Mouse (Mus musculus) lung, postnatal 0 days (tissue): Measurements from ENCODE around the gene Cadm4. TPM values are rescaled to one million over a fixed set of nuclear protein-coding genes. Genes with fewer than 3 reads are reported as not detected.
A peak's percentile ranks its signal among the peaks of the same experiment; 100 is the strongest.

Source experiments
- ATAC-seq: fragments of 200-750 bp; cut with Nextera tagmentation; 2 replicates; pipeline ENCODE4 v1.8.0; 2017; ENCODE audit warnings: moderate library complexity
- DNase-seq: peaks from one replicate; pipeline ENCODE4 v3.0.0-alpha.2; 2016; ENCODE audit warnings: low spot score
- H3K27ac ChIP-seq: fragments of 300-500 bp; sonication (generic); 2 replicates; pipeline ENCODE4 v1.5.1; 2014; ENCODE audit warnings: antibody characterized with exemption, mild to moderate bottlenecking, low read length, mixed read lengths
- H3K27me3 ChIP-seq: fragments of 300-500 bp; sonication (generic); replicated peaks from 2 replicates; pipeline ENCODE4 v1.6.1; 2014; ENCODE audit warnings: low read length, mixed read lengths; ENCODE audit not compliant: insufficient read depth
- H3K36me3 ChIP-seq: fragments of 300-500 bp; sonication (generic); 2 replicates; pipeline ENCODE4 v1.6.1; 2014; ENCODE audit warnings: low read length, mixed read lengths; ENCODE audit not compliant: insufficient read depth
- H3K4me1 ChIP-seq: fragments of 300-500 bp; sonication (generic); 2 replicates; pipeline ENCODE4 v1.6.1; 2014; ENCODE audit warnings: antibody characterized with exemption, low read depth, low read length, mixed read lengths; ENCODE audit not compliant: insufficient read depth
- H3K4me2 ChIP-seq: fragments of 300-500 bp; sonication (generic); replicated peaks from 2 replicates; pipeline ENCODE4 v1.6.1; 2014; ENCODE audit warnings: low read depth, mild to moderate bottlenecking, low read length, moderate library complexity, mixed read lengths
- H3K4me3 ChIP-seq: fragments of 300-500 bp; sonication (generic); 2 replicates; pipeline ENCODE4 v1.5.1; 2014; ENCODE audit warnings: low read depth, low read length
- H3K9ac ChIP-seq: fragments of 300-500 bp; sonication (generic); replicated peaks from 2 replicates; pipeline ENCODE4 v1.6.1; 2014; ENCODE audit warnings: low read depth, mild to moderate bottlenecking
- H3K9me3 ChIP-seq: fragments of 300-500 bp; sonication (generic); 2 replicates; pipeline ENCODE4 v1.6.1; 2016; ENCODE audit warnings: low read length, mixed read lengths
- CTCF ChIP-seq: IDR thresholded peaks from 2 replicates; pipeline ENCODE4 v1.5.1; 2016; ENCODE audit warnings: antibody characterized with exemption, mild to moderate bottlenecking
- EP300 ChIP-seq: IDR thresholded peaks from 2 replicates; pipeline ENCODE4 v1.6.1; 2016; ENCODE audit warnings: antibody characterized with exemption, mild to moderate bottlenecking, control low read depth
- WGBS: fragments of 180-500 bp; shearing (Covaris S2); extraction: QIAGEN DNeasy Blood & Tissue Kit; methylation state at CpG from one replicate; pipeline ENCODE4 v1.1.7; 2014; 5-methylcytosine and 5-hydroxymethylcytosine counted together
- polyA plus RNA-seq: library from polyadenylated mRNA; unstranded; fragments of >200 nt; fragmentation: Nextera tagmentation; extraction: Ambion mirVana; gene quantifications from 2 replicates; pipeline ENCODE4 v1.2.1, GENCODE M21; 2015

Cadm4 gene
- polyA plus RNA-seq, 1 experiment from 2014 or later = 1.7 TPM

DNA sequence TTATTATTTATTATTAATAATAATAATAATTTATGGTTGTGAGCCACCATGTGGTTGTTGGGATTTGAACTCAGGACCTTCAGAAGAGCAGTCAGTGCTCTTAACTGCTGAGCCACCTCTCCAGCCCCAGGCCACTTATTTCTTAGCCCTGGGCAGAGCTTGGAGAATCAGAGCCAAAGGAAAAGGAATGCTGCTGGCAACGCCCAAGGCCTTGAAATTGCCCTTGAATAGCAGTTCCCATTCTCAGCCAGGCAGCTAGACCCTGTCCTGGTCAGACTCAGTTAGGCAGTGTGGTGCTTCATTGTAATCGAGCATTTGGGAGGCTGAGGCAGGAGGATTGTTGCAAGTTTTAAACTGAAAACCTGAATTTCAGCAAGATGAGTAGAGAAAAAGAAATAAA is 27.6 kb upstream of the Cadm4 start:
- Histone ChIP-seq H3K4me1 (0 out of 2 replicates have a peak, but pooled peaks cover 3% of the 10 kb centered on the region), H3K4me3 (no peak overlapping the region), H3K9me3 (no peaks in the 10 kb centered on the region), H3K4me2 (no peak overlapping the region), H3K36me3 (no peaks in the 10 kb centered on the region), H3K9ac (no peak overlapping the region), H3K27me3 (no peaks in the 10 kb centered on the region), H3K27ac (no peak overlapping the region)
- TF ChIP-seq EP300 (no peak), CTCF (no peak)
- no peak for ATAC-seq
- 66% methylated on average over 2 of the region's 2 CpGs for WGBS
- DNase-seq = no peak

DNA sequence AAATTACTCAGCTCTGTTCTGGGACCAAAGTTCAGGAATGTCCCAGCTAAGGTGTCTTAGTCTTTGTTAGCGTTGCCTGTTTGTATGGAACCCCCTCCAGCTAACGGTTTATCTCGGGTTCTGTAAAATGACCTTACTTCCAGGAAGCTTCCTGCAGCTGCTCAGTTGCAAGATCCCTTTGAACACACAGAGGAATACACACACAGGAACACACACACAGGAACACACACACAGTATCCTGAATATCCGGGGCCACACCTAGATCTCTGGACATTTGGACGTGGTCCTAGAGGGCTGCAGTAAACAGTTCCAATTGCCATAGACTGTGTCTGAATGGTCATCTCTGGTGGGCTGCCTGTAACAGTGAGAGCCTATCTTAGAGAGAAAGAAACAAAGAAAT is 26.1 kb upstream of the Cadm4 start:
- Histone ChIP-seq H3K36me3 (no peaks in the 10 kb centered on the region), H3K4me2 (no peak overlapping the region), H3K4me3 (no peak overlapping the region), H3K9ac (no peak overlapping the region), H3K4me1 (0 out of 2 replicates have a peak, but pooled peaks cover 2% of the 10 kb centered on the region), H3K27me3 (no peaks in the 10 kb centered on the region), H3K9me3 (no peaks in the 10 kb centered on the region), H3K27ac (peak overlapping the region; percentile 47)
- ATAC-seq = peak; percentile 64
- TF ChIP-seq CTCF = no peak
- TF ChIP-seq EP300 = peak; percentile 89
- peak; percentile 59 for DNase-seq
- WGBS = 55% methylated on average over 5 of the region's 5 CpGs

DNA sequence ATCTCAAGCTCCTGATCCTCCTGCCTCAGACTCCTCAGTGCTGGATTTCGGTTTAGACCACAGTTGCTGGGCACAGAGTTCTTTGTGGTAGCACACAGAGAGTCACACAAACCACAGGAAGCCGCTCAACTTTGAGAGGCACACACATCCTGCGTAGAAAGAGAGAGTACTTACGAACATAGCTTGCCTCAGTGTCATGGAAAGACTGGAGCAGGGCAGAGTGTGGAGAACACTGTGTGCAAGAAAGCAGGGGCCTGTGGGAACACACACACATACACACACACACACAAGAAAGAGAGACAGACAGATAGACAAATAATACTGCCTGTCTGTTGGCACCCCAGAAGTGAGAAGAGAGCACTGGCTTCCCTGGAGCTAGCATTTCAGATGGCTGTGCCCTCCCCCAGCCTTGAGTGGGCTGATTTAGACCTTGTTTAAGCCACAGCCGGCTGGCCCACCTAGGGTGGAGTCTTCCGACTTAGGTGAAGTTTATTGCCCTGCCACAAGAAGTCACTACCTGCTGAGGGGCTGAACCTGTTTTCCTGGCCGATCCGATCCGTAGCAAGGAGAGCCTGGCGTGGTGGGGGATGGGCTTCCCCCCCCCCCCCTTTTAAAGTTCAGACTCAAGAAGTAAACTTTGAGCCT is 24.0 kb upstream of the Cadm4 start:
- no peak for ATAC-seq
- WGBS = 41% methylated on average over 10 of the region's 10 CpGs
- no peaks in the 10 kb centered on the region for H3K27me3 ChIP-seq
- H3K27ac ChIP-seq = peak overlapping the region; percentile 87
- no peak overlapping the region for H3K4me3 ChIP-seq
- TF ChIP-seq EP300 = peak; percentile 67
- 0 out of 2 replicates have a peak, but pooled peaks have one; percentile 8 for TF ChIP-seq CTCF
- no peak overlapping the region for H3K9ac ChIP-seq
- H3K36me3 ChIP-seq = no peaks in the 10 kb centered on the region
- no peak overlapping the region for H3K4me2 ChIP-seq
- no peaks in the 10 kb centered on the region for H3K9me3 ChIP-seq
- peak; percentile 50 for DNase-seq
- H3K4me1 ChIP-seq = peaks cover 7% of the 10 kb centered on the region

DNA sequence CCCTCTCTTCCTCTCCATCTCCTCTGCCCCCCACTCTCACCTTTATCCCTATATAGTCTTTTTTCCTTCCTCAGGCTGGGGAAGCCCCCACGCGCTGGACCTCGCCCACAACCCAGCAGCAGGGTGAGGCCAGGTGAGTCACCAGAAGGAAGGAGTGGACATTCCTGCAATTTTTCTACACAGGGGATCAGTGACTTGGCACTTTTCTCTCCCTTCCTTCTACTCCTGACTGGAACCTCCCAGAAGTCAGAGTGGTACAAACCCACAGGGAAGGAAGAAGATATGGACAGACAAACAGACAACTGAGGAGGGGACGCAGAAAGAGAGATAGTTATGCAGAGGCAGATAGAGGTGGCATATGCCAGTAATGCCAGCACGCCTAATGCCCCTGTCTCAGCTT is 22.4 kb upstream of the Cadm4 start:
- H3K4me2 ChIP-seq = 0 out of 2 replicates have a peak overlapping the region, but pooled peaks have one; percentile 28
- 66% methylated on average over 5 of the region's 5 CpGs for WGBS
- ATAC-seq (peak; percentile 53), DNase-seq (peak; percentile 83)
- TF ChIP-seq EP300 = peak; percentile 68
- TF ChIP-seq CTCF = no peak
- no peaks in the 10 kb centered on the region for H3K9me3 ChIP-seq
- H3K4me3 ChIP-seq = no peak overlapping the region
- no peak overlapping the region for H3K9ac ChIP-seq
- H3K4me1 ChIP-seq = peaks cover 7% of the 10 kb centered on the region
- H3K27ac ChIP-seq = peak overlapping the region; percentile 87
- no peaks in the 10 kb centered on the region for H3K27me3 ChIP-seq
- no peaks in the 10 kb centered on the region for H3K36me3 ChIP-seq

DNA sequence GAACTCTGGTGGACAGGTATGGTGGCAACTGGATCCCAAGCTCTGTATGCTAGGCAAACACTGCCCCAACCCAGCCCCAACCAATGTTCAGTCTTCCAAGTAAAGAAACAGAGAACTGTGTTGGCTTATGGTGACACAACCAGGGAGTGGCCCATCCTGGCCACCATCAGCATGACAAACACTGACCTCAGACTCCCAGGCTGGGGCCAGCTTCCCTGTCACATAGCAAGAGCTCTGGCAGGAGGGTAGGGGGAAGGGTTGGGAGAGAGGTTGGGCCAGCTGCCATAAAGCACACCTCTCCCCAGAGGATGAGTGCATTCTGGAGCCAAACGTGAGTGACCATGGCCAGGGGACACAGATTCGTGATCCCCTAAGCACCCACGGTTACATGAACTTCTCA is 22.0 kb upstream of the Cadm4 start:
- TF ChIP-seq CTCF (no peak), EP300 (peak; percentile 59; the same call in 1 of the 2 replicates)
- WGBS = 32% methylated on average over 3 of the region's 3 CpGs
- Histone ChIP-seq H3K9ac (no peak overlapping the region), H3K4me2 (0 out of 2 replicates have a peak overlapping the region, but pooled peaks have one; percentile 28), H3K4me1 (peaks cover 7% of the 10 kb centered on the region), H3K4me3 (no peak overlapping the region), H3K9me3 (no peaks in the 10 kb centered on the region), H3K36me3 (no peaks in the 10 kb centered on the region), H3K27ac (peak overlapping the region; percentile 87), H3K27me3 (no peaks in the 10 kb centered on the region)
- peak; percentile 72 for ATAC-seq
- peak; percentile 88 for DNase-seq

DNA sequence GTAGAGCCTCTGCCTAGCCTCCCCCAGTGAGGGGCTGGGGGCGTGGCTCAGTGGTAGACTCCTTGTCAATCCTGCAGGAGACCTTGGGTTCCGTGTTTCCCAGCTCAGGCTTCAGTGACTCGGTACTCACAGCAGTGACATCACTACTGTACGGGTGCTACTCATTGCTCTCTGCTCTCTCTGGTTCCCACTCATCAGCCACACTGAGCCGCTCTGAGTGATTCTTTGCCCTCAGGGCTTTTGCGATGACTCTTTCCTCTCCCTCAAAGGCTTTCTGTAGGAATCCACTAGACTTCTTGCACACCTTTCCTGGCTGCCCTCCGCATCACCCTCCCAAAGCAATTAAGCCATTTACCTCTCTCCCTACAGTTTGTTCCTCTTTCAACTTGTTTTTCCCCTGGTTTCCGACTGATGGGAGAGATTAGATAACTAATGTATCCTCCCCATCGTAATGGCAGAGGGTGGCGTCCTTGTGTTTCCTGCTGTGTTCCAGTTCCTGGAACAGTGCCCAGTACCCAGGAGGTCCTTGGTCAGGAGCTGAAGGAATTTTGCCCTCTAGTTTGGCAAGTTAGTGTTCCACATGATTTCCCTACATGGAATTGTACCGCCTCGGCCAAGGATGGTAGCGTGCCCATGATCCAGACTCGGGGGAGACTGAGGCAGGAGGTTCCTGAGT is 20.3 kb upstream of the Cadm4 start:
- no peak overlapping the region for H3K4me3 ChIP-seq
- no peaks in the 10 kb centered on the region for H3K9me3 ChIP-seq
- H3K27ac ChIP-seq = peak overlapping the region; percentile 94
- no peaks in the 10 kb centered on the region for H3K36me3 ChIP-seq
- TF ChIP-seq CTCF (no peak), EP300 (peak; percentile 97)
- 22% methylated on average over 14 of the region's 14 CpGs for WGBS
- peak; percentile 36 for ATAC-seq
- no peaks in the 10 kb centered on the region for H3K27me3 ChIP-seq
- H3K4me2 ChIP-seq = peak overlapping the region; percentile 53
- H3K4me1 ChIP-seq = peaks cover 7% of the 10 kb centered on the region
- H3K9ac ChIP-seq = no peak overlapping the region
- peak; percentile 75 for DNase-seq
